Mouse (Mus musculus) embryonic facial prominence, embryonic 12.5 days (tissue): ENCODE data around the gene Ifna12. TPM values are rescaled to one million over a fixed set of nuclear protein-coding genes. Genes with fewer than 3 reads are reported as not detected.
"Not testable (repeated sequence)": the region's sequence is repeated elsewhere in the genome, so short reads cannot be mapped to it uniquely, and the experiment has no call there.

ENCODE experiments used
- ATAC-seq: fragments of 200-750 bp; cut with Nextera tagmentation; 2 replicates; pipeline ENCODE4 v1.8.0; 2017; ENCODE audit not compliant: insufficient number of reproducible peaks, insufficient read depth, low FRiP score, low TSS enrichment
- H3K27ac ChIP-seq: fragments of 300-500 bp; sonication (generic); 2 replicates; pipeline ENCODE4 v1.5.1; 2016; ENCODE audit warnings: mild to moderate bottlenecking
- H3K27me3 ChIP-seq: fragments of 300-500 bp; sonication (generic); 2 replicates; pipeline ENCODE4 v1.6.1; 2016; ENCODE audit warnings: mild to moderate bottlenecking, moderate library complexity
- H3K36me3 ChIP-seq: fragments of 300-500 bp; sonication (generic); 2 replicates; pipeline ENCODE4 v1.6.1; 2016; ENCODE audit warnings: mild to moderate bottlenecking
- H3K4me1 ChIP-seq: fragments of 300-500 bp; sonication (generic); 2 replicates; pipeline ENCODE4 v1.6.1; 2016
- H3K4me2 ChIP-seq: fragments of 300-500 bp; sonication (generic); replicated peaks from 2 replicates; pipeline ENCODE4 v1.6.1; 2016; ENCODE audit warnings: mild to moderate bottlenecking, moderate library complexity
- H3K4me3 ChIP-seq: fragments of 300-500 bp; sonication (generic); 2 replicates; pipeline ENCODE4 v1.5.1; 2016; ENCODE audit warnings: mild to moderate bottlenecking
- H3K9ac ChIP-seq: fragments of 300-500 bp; sonication (generic); 2 replicates; pipeline ENCODE4 v1.6.1; 2016; ENCODE audit warnings: mild to moderate bottlenecking, moderate library complexity
- H3K9me3 ChIP-seq: fragments of 300-500 bp; sonication (generic); 2 replicates; pipeline ENCODE4 v1.6.1; 2016; ENCODE audit warnings: mild to moderate bottlenecking, moderate library complexity
- WGBS: fragments of 180-500 bp; shearing (Covaris S2); methylation state at CpG from one replicate; pipeline ENCODE4 v1.1.7; 2016; 5-methylcytosine and 5-hydroxymethylcytosine counted together
- polyA plus RNA-seq: library from polyadenylated mRNA; unstranded; fragments of >200 nt; fragmentation: Nextera tagmentation; extraction: Ambion mirVana; gene quantifications from 2 replicates; pipeline ENCODE4 v1.2.1, GENCODE M21; 2016

The Ifna12 gene
- polyA plus RNA-seq: not detected in 2 replicates

GRCm38 (mm10) chr4:88603276-88603675 is at the start of gene Ifna12:
TSS of gene Ifna12 (minus strand) at chr4:88603376.
- Histone ChIP-seq H3K4me2 (no peak within 1 kb of the TSS), H3K36me3 (no peaks in the 10 kb centered on the region), H3K27me3 (no peaks in the 10 kb centered on the region), H3K9ac (no peak within 1 kb of the TSS), H3K4me3 (no peak within 1 kb of the TSS), H3K9me3 (no peaks in the 10 kb centered on the region), H3K27ac (no peak within 1 kb of the TSS), H3K4me1 (no peaks in the 10 kb centered on the region)
- ATAC-seq: no peak

DNA sequence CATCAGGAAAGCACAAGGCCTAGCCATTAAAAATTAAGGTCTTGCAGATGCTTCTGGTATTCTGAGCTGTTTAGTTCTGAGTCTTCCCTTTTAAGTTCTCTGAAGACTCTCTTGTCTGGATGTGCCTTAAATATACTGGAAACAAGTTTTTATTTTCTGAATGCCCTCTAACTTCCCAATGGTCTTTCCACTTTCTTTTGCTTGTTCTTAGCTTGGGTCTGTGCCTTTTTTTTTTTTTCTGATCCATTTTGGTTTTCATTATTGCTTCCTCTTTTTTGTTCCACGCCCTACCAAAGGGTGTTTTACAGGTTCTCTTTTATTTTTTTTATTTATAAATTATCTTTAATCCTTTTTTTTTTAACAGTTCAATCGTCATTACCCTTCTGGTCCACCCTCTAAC is 41.2 kb upstream of the Ifna12 start, which contains the start of gene Ifna13:
Ifna13 (minus strand) TSS at position 101 of the 400 bp plus-strand sequence.
- 58% methylated on average over 2 of the region's 2 CpGs for WGBS
- Histone ChIP-seq H3K9me3 (no peaks in the 10 kb centered on the region), H3K4me1 (no peaks in the 10 kb centered on the region), H3K36me3 (no peaks in the 10 kb centered on the region), H3K4me3 (no peak within 1 kb of the TSS), H3K4me2 (no peak within 1 kb of the TSS), H3K9ac (no peak within 1 kb of the TSS), H3K27me3 (no peaks in the 10 kb centered on the region), H3K27ac (no peak within 1 kb of the TSS)
- ATAC-seq: no peak

DNA sequence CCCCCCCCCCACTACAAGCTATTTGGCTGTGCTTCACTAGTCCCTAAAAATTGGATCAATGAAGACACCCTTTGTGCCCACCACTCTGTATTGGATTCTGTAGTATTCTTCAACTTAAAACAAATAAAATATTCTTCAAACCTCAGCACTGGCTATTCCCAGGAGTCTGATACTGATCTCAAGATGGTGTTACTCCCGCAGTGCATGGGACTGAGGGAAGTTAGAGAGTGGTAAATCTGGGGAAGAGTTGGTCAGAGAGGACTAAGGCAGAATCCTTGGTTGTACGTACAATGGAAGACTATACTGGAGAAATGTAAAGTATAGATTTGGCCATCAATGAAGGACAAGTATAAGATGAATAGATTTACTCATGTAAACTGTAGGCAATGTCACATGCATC is 39.4 kb upstream of the Ifna12 start:
- no peaks in the 10 kb centered on the region for H3K27me3 ChIP-seq
- ATAC-seq: no peak; the same call in 1 of the 2 replicates
- no peak overlapping the region for H3K9ac ChIP-seq
- no peak overlapping the region for H3K4me3 ChIP-seq
- no peaks in the 10 kb centered on the region for H3K4me1 ChIP-seq
- no peak overlapping the region for H3K27ac ChIP-seq
- no peaks in the 10 kb centered on the region for H3K36me3 ChIP-seq
- no peaks in the 10 kb centered on the region for H3K9me3 ChIP-seq
- no peak overlapping the region for H3K4me2 ChIP-seq
- 41% methylated on average over 2 of the region's 2 CpGs for WGBS

DNA sequence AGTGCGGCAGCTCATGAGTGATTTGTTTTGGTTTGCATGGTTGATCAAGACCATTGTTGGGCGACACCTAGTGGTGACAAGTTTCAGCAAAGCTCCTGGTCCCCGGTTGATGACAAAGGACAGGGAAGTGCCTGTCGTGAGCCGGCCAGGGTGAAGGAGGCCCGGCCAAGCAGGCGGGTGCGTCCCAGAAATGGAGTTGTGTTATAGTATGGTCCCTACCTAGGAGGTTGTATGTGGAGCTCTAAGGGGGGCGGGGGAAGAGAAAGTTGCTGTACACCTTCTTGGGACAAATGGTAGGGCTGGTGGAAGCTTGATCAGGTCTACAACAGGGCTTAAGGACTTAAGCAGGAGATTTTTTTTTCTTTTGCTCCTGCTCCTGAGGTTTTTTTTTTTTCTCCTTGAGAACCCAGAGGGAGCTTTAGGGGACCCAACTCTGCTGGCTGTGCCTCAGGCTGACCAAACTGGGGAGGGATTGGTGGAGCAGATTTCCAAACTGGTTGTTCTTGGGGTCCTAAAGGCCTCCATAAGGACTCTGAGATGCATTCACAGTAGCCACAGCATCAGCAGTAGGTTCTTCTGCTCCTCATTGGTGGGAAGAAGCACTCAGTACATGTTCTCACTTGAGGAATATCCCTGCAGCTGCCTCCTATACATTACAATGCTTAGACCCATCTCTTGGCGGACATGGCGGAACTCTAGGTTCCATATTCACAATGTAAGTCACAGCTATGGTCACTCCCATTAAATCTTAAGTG is 38.1 kb upstream of the Ifna12 start:
- H3K27ac ChIP-seq: no peak overlapping the region
- ATAC-seq: peak; percentile 89
- H3K9me3 ChIP-seq: no peaks in the 10 kb centered on the region
- WGBS: 17% methylated on average over 11 of the region's 11 CpGs
- peak overlapping the region; percentile 24; the same call in 1 of the 2 replicates for H3K4me3 ChIP-seq
- peak overlapping the region; percentile 38 for H3K4me2 ChIP-seq
- H3K4me1 ChIP-seq: no peaks in the 10 kb centered on the region
- no peaks in the 10 kb centered on the region for H3K27me3 ChIP-seq
- no peaks in the 10 kb centered on the region for H3K36me3 ChIP-seq
- H3K9ac ChIP-seq: no peak overlapping the region

- no peaks in the 10 kb centered on the region for H3K9me3 ChIP-seq
- no peak overlapping the region for H3K27ac ChIP-seq
- ATAC-seq: no peak
- WGBS: 68% methylated on average over 8 of the region's 8 CpGs
- no peaks in the 10 kb centered on the region for H3K4me1 ChIP-seq
- peak overlapping the region; percentile 38 for H3K4me2 ChIP-seq
- H3K4me3 ChIP-seq: peak overlapping the region; percentile 24; the same call in 1 of the 2 replicates
- H3K9ac ChIP-seq: no peak overlapping the region
- H3K36me3 ChIP-seq: no peaks in the 10 kb centered on the region
- H3K27me3 ChIP-seq: no peaks in the 10 kb centered on the region
Measured at GRCm38 (mm10) chr4:88640704-88641076, 37.5 kb upstream of the Ifna12 start.

DNA sequence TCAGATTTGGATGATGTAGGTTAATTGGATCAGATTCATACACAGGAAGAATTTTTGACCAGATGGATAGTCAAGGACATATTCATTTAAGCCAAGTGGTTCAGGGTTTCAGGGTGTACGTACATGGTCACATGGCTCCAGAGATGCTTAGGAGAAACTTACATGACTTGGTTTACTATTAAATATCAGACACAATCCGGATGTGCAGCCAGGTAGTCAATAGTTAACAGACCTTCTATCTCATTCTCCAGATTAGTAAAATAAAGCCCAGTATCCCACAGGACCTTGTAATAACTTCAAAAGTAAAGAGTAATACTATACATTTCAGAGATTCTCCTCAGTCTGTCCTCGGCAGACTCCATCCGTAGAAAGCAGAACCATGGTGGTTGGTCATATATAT is 31.1 kb upstream of the Ifna12 start, which contains the start of gene C87499:
C87499 (minus strand) TSS at position 101 of the 400 bp plus-strand sequence.
- H3K9ac ChIP-seq: no peak within 1 kb of the TSS

DNA sequence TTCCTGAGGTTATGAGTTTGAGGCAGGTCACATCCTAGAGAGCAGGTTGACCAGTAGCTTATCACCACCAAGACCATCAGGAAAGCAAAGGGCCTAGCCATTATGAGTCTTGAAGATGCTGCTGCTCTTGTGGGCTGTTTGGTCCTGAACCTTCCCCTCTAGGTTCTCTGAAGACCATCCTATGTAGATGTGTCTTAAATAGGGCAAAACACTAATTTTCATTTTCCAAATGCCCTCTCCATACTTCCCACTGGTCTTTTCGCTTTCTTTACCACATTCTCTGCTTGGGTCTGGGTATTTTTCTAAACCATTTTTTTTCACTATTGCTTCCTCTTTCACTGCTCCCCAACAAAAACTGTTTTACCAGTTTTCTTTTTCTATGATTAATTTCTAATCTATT is 10.9 kb downstream of the Ifna12 start, which contains the start of gene Ifna9:
Ifna9 (minus strand) TSS at position 101 of the 400 bp plus-strand sequence.
- no peak within 1 kb of the TSS for H3K4me3 ChIP-seq
- no peak within 1 kb of the TSS for H3K4me2 ChIP-seq
- no peak within 1 kb of the TSS for H3K9ac ChIP-seq
- WGBS: 89% methylated on average over 1 of the region's 1 CpGs
- no peaks in the 10 kb centered on the region for H3K4me1 ChIP-seq
- H3K27me3 ChIP-seq: no peaks in the 10 kb centered on the region
- no peaks in the 10 kb centered on the region for H3K9me3 ChIP-seq
- no peak for ATAC-seq
- H3K36me3 ChIP-seq: no peaks in the 10 kb centered on the region
- H3K27ac ChIP-seq: no peak within 1 kb of the TSS

More for the DNA sequence above, 31.1 kb upstream of the Ifna12 start, which contains the start of gene C87499:
- H3K4me1 ChIP-seq: no peaks in the 10 kb centered on the region
- H3K4me3 ChIP-seq: no peak within 1 kb of the TSS
- H3K9me3 ChIP-seq: no peaks in the 10 kb centered on the region
- H3K27me3 ChIP-seq: no peaks in the 10 kb centered on the region
- H3K4me2 ChIP-seq: no peak within 1 kb of the TSS
- no peak for ATAC-seq
- no peak within 1 kb of the TSS for H3K27ac ChIP-seq
- WGBS: 87% methylated on average over 4 of the region's 4 CpGs
- H3K36me3 ChIP-seq: no peaks in the 10 kb centered on the region

GRCm38 (mm10) chr4:88571698-88572097 is 31.5 kb downstream of the Ifna12 start, which contains the start of gene Ifna14:
TSS of gene Ifna14 (minus strand) at chr4:88571798.
- Histone ChIP-seq H3K36me3 (no peaks in the 10 kb centered on the region), H3K27ac (no peak within 1 kb of the TSS), H3K9ac (no peak within 1 kb of the TSS), H3K4me3 (no peak within 1 kb of the TSS), H3K4me2 (no peak within 1 kb of the TSS), H3K9me3 (no peaks in the 10 kb centered on the region), H3K4me1 (no peaks in the 10 kb centered on the region), H3K27me3 (no peaks in the 10 kb centered on the region)
- 77% methylated on average over 1 of the region's 1 CpGs for WGBS
- no peak for ATAC-seq

- WGBS: 97% methylated on average over 1 of the region's 1 CpGs
- Histone ChIP-seq H3K4me2 (no peak overlapping the region), H3K9ac (no peak overlapping the region), H3K4me1 (no peaks in the 10 kb centered on the region), H3K27ac (no peak overlapping the region), H3K36me3 (no peaks in the 10 kb centered on the region), H3K9me3 (no peaks in the 10 kb centered on the region), H3K4me3 (no peak overlapping the region), H3K27me3 (no peaks in the 10 kb centered on the region)
- no peak for ATAC-seq
Measured at GRCm38 (mm10) chr4:88561791-88562190, 41.4 kb downstream of the Ifna12 start.

- not testable (repeated sequence) for H3K27me3 ChIP-seq, ATAC-seq, H3K9me3 ChIP-seq, H3K4me3 ChIP-seq, H3K4me2 ChIP-seq, H3K36me3 ChIP-seq, H3K9ac ChIP-seq, H3K4me1 ChIP-seq, H3K27ac ChIP-seq
Measured at GRCm38 (mm10) chr4:88558145-88558544, 45.0 kb downstream of the Ifna12 start, which contains the start of gene Ifna15. TSS of gene Ifna15 (minus strand) at chr4:88558245.
